Mouse (Mus musculus): Measurements from ENCODE around the gene Opcml. TPM values are rescaled to one million over a fixed set of nuclear protein-coding genes. Genes with fewer than 3 reads are reported as not detected.

Gene Opcml
- polyA plus RNA-seq, 1 experiment from 2014 or later: 1.9 TPM

GRCm38 (mm10) chr9:28319802-28320201 lies 529.2 kb downstream of the Opcml start:
- no peak overlapping the region for H3K4me3 ChIP-seq (ENCODE audit: low read depth, low read length)
- WGBS (ENCODE audit: insufficient replicate concordance): 17% methylated on average over 1 of the region's 1 CpGs
- H3K27me3 ChIP-seq (ENCODE audit: control insufficient read depth, insufficient read depth, low read length): no peaks in the 10 kb centered on the region
- H3K9me3 ChIP-seq (replicated peaks; ENCODE audit: control insufficient read depth, low read length): no peaks in the 10 kb centered on the region
- H3K9ac ChIP-seq (ENCODE audit: low read depth, low read length): no peak overlapping the region
- ATAC-seq (replicated peaks; ENCODE audit: insufficient number of reproducible peaks, low FRiP score, low TSS enrichment): no peak
- no peaks in the 10 kb centered on the region for H3K4me1 ChIP-seq (ENCODE audit: control insufficient read depth, insufficient read depth, low read length)
- H3K4me2 ChIP-seq: no peak overlapping the region
- H3K27ac ChIP-seq (ENCODE audit: low read depth, low read length): no peak overlapping the region
- H3K36me3 ChIP-seq (ENCODE audit: control insufficient read depth, insufficient read depth, low read length): no peaks in the 10 kb centered on the region

- no peaks in the 10 kb centered on the region for H3K9me3 ChIP-seq (replicated peaks; ENCODE audit: control insufficient read depth, low read length)
- no peak overlapping the region for H3K9ac ChIP-seq (ENCODE audit: low read depth, low read length)
- H3K27ac ChIP-seq (ENCODE audit: low read depth, low read length): no peak overlapping the region
- no peaks in the 10 kb centered on the region for H3K36me3 ChIP-seq (ENCODE audit: control insufficient read depth, insufficient read depth, low read length)
- no peak for ATAC-seq (replicated peaks; ENCODE audit: insufficient number of reproducible peaks, low FRiP score, low TSS enrichment)
- H3K4me1 ChIP-seq (ENCODE audit: control insufficient read depth, insufficient read depth, low read length): peaks cover 3% of the 10 kb centered on the region; the same call in 1 of the 2 replicates
- no peak overlapping the region for H3K4me3 ChIP-seq (ENCODE audit: low read depth, low read length)
- 37% methylated on average over 4 of the region's 4 CpGs for WGBS (ENCODE audit: insufficient replicate concordance)
- no peaks in the 10 kb centered on the region for H3K27me3 ChIP-seq (ENCODE audit: control insufficient read depth, insufficient read depth, low read length)
- no peak overlapping the region for H3K4me2 ChIP-seq
Measured at GRCm38 (mm10) chr9:28327985-28328384, 537.4 kb downstream of the Opcml start.

GRCm38 (mm10) chr9:28328434-28328833 lies 537.9 kb downstream of the Opcml start:
- Histone ChIP-seq H3K4me1 (ENCODE audit: control insufficient read depth, insufficient read depth, low read length) (peaks cover 3% of the 10 kb centered on the region; the same call in 1 of the 2 replicates), H3K27ac (ENCODE audit: low read depth, low read length) (no peak overlapping the region), H3K4me2 (no peak overlapping the region), H3K4me3 (ENCODE audit: low read depth, low read length) (no peak overlapping the region), H3K27me3 (ENCODE audit: control insufficient read depth, insufficient read depth, low read length) (no peaks in the 10 kb centered on the region), H3K9me3 (replicated peaks; ENCODE audit: control insufficient read depth, low read length) (no peaks in the 10 kb centered on the region), H3K36me3 (ENCODE audit: control insufficient read depth, insufficient read depth, low read length) (no peaks in the 10 kb centered on the region), H3K9ac (ENCODE audit: low read depth, low read length) (no peak overlapping the region)
- no peak for ATAC-seq (replicated peaks; ENCODE audit: insufficient number of reproducible peaks, low FRiP score, low TSS enrichment)
- WGBS (ENCODE audit: insufficient replicate concordance): 76% methylated on average over 2 of the region's 2 CpGs

GRCm38 (mm10) chr9:28329477-28329876 lies 538.9 kb downstream of the Opcml start:
- no peak overlapping the region for H3K4me2 ChIP-seq
- no peaks in the 10 kb centered on the region for H3K27me3 ChIP-seq (ENCODE audit: control insufficient read depth, insufficient read depth, low read length)
- peaks cover 3% of the 10 kb centered on the region; the same call in 1 of the 2 replicates for H3K4me1 ChIP-seq (ENCODE audit: control insufficient read depth, insufficient read depth, low read length)
- ATAC-seq (replicated peaks; ENCODE audit: insufficient number of reproducible peaks, low FRiP score, low TSS enrichment): no peak
- no peak overlapping the region for H3K9ac ChIP-seq (ENCODE audit: low read depth, low read length)
- no peak overlapping the region for H3K27ac ChIP-seq (ENCODE audit: low read depth, low read length)
- H3K4me3 ChIP-seq (ENCODE audit: low read depth, low read length): no peak overlapping the region
- no peaks in the 10 kb centered on the region for H3K36me3 ChIP-seq (ENCODE audit: control insufficient read depth, insufficient read depth, low read length)
- H3K9me3 ChIP-seq (replicated peaks; ENCODE audit: control insufficient read depth, low read length): no peaks in the 10 kb centered on the region

GRCm38 (mm10) chr9:28336511-28337208 lies 546.1 kb downstream of the Opcml start:
- peak overlapping the region; percentile 35; the same call in 1 of the 2 replicates for H3K4me2 ChIP-seq
- no peaks in the 10 kb centered on the region for H3K27me3 ChIP-seq (ENCODE audit: control insufficient read depth, insufficient read depth, low read length)
- H3K36me3 ChIP-seq (ENCODE audit: control insufficient read depth, insufficient read depth, low read length): no peaks in the 10 kb centered on the region
- 49% methylated on average over 10 of the region's 10 CpGs for WGBS (ENCODE audit: insufficient replicate concordance)
- no peak overlapping the region for H3K9ac ChIP-seq (ENCODE audit: low read depth, low read length)
- no peak overlapping the region for H3K4me3 ChIP-seq (ENCODE audit: low read depth, low read length)
- H3K9me3 ChIP-seq (replicated peaks; ENCODE audit: control insufficient read depth, low read length): no peaks in the 10 kb centered on the region
- ATAC-seq (replicated peaks; ENCODE audit: insufficient number of reproducible peaks, low FRiP score, low TSS enrichment): no peak
- H3K4me1 ChIP-seq (ENCODE audit: control insufficient read depth, insufficient read depth, low read length): no peaks in the 10 kb centered on the region
- no peak overlapping the region for H3K27ac ChIP-seq (ENCODE audit: low read depth, low read length)

- Histone ChIP-seq H3K27me3 (ENCODE audit: control insufficient read depth, insufficient read depth, low read length) (no peaks in the 10 kb centered on the region), H3K36me3 (ENCODE audit: control insufficient read depth, insufficient read depth, low read length) (no peaks in the 10 kb centered on the region), H3K4me3 (ENCODE audit: low read depth, low read length) (no peak overlapping the region), H3K9me3 (replicated peaks; ENCODE audit: control insufficient read depth, low read length) (no peaks in the 10 kb centered on the region), H3K9ac (ENCODE audit: low read depth, low read length) (no peak overlapping the region), H3K4me2 (no peak overlapping the region), H3K4me1 (ENCODE audit: control insufficient read depth, insufficient read depth, low read length) (no peaks in the 10 kb centered on the region), H3K27ac (ENCODE audit: low read depth, low read length) (no peak overlapping the region)
- 55% methylated on average over 2 of the region's 2 CpGs for WGBS (ENCODE audit: insufficient replicate concordance)
- no peak for ATAC-seq (replicated peaks; ENCODE audit: insufficient number of reproducible peaks, low FRiP score, low TSS enrichment)
Measured at GRCm38 (mm10) chr9:28337837-28338236, 547.3 kb downstream of the Opcml start.

GRCm38 (mm10) chr9:28354978-28355377 lies 564.4 kb downstream of the Opcml start:
- Histone ChIP-seq H3K9ac (ENCODE audit: low read depth, low read length) (no peak overlapping the region), H3K27me3 (ENCODE audit: control insufficient read depth, insufficient read depth, low read length) (no peaks in the 10 kb centered on the region), H3K27ac (ENCODE audit: low read depth, low read length) (no peak overlapping the region), H3K9me3 (replicated peaks; ENCODE audit: control insufficient read depth, low read length) (no peaks in the 10 kb centered on the region), H3K4me2 (no peak overlapping the region), H3K36me3 (ENCODE audit: control insufficient read depth, insufficient read depth, low read length) (no peaks in the 10 kb centered on the region), H3K4me3 (ENCODE audit: low read depth, low read length) (no peak overlapping the region), H3K4me1 (ENCODE audit: control insufficient read depth, insufficient read depth, low read length) (no peaks in the 10 kb centered on the region)
- no peak for ATAC-seq (replicated peaks; ENCODE audit: insufficient number of reproducible peaks, low FRiP score, low TSS enrichment)

DNA sequence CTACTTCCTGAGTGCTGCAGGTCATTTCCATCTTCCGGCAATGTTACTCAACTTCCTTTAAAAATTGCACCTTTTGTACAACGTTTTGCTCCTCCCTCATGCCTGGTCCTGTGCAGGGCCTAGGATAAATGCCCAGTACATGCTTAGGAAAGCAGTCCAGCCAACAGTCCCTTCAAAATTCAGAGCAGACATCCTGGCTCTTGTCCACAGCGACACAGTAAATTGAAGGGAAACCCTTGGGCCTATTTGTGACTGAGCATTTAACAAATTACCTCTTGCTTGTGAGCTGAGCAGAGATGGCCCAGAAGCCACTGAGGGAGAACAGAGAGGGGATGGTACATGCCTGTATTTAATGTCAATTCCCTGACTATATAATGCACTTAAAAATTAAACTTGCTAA lies 567.4 kb downstream of the Opcml start:
- no peaks in the 10 kb centered on the region for H3K9me3 ChIP-seq (replicated peaks; ENCODE audit: control insufficient read depth, low read length)
- ATAC-seq (replicated peaks; ENCODE audit: insufficient number of reproducible peaks, low FRiP score, low TSS enrichment): no peak
- H3K4me1 ChIP-seq (ENCODE audit: control insufficient read depth, insufficient read depth, low read length): no peaks in the 10 kb centered on the region
- H3K27ac ChIP-seq (ENCODE audit: low read depth, low read length): no peak overlapping the region
- whole genome bisulfite sequencing (ENCODE audit: insufficient replicate concordance): 68% methylated on average over 3 of the region's 3 CpGs
- H3K36me3 ChIP-seq (ENCODE audit: control insufficient read depth, insufficient read depth, low read length): no peaks in the 10 kb centered on the region
- no peaks in the 10 kb centered on the region for H3K27me3 ChIP-seq (ENCODE audit: control insufficient read depth, insufficient read depth, low read length)
- H3K4me2 ChIP-seq: no peak overlapping the region
- no peak overlapping the region for H3K4me3 ChIP-seq (ENCODE audit: low read depth, low read length)
- no peak overlapping the region for H3K9ac ChIP-seq (ENCODE audit: low read depth, low read length)

DNA sequence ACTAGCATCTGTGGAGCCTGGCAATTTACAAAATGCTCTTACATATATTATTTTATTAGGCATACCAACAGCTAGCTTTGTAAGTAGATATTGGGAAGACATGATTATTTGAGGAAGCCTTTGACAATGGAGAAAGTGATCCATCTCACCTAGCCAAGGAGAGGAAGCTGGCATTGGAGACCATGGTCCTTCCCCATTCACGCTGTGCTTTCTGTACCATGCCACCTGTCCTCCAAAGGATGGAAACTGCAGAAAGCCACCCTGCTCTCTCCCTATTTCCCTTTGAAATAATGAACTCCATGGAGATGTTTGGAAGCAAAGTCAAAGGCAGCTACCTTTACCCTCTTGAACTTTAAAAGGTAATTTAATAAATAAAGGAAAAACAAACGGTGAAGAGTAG lies 570.1 kb downstream of the Opcml start:
- ATAC-seq (replicated peaks; ENCODE audit: insufficient number of reproducible peaks, low FRiP score, low TSS enrichment): no peak
- Histone ChIP-seq H3K9ac (ENCODE audit: low read depth, low read length) (no peak overlapping the region), H3K27ac (ENCODE audit: low read depth, low read length) (no peak overlapping the region), H3K27me3 (ENCODE audit: control insufficient read depth, insufficient read depth, low read length) (no peaks in the 10 kb centered on the region), H3K4me1 (ENCODE audit: control insufficient read depth, insufficient read depth, low read length) (no peaks in the 10 kb centered on the region), H3K9me3 (replicated peaks; ENCODE audit: control insufficient read depth, low read length) (no peaks in the 10 kb centered on the region), H3K4me2 (no peak overlapping the region), H3K36me3 (ENCODE audit: control insufficient read depth, insufficient read depth, low read length) (no peaks in the 10 kb centered on the region), H3K4me3 (ENCODE audit: low read depth, low read length) (no peak overlapping the region)
- WGBS (ENCODE audit: insufficient replicate concordance): 83% methylated on average over 2 of the region's 2 CpGs

Measured in heart, embryonic 11.5 days (tissue).